Mouse (Mus musculus): Measurements from ENCODE around the gene Alcam. TPM values are rescaled to one million over a fixed set of nuclear protein-coding genes. Genes with fewer than 3 reads are reported as not detected.

The Alcam gene
- polyA plus RNA-seq, 1 experiment from 2014 or later = 32.8 TPM

DNA sequence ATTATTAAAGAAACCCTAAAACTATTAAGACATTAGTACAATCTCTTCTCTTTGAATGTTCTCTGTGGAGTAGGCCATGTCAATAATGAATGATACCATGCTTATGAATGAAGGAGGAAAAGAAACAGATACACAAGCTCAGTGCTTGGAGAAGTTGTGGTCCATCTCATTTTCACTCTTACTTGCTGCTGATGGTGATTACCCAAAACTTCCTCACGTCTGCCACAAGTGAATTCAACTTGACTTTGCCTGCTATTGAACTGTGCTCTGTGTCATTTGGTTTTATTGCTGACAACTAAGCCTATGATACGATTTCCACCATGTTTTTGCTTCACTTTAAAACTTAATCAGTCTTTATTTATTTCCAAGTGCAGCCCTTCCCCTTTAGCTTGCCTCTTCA is 22.3 kb downstream of the Alcam start:
- Histone ChIP-seq H3K27me3 (replicated peaks; ENCODE audit: control insufficient read depth, insufficient read depth, low read length) (no peaks in the 10 kb centered on the region), H3K36me3 (ENCODE audit: control insufficient read depth, insufficient read depth, low read length) (no peaks in the 10 kb centered on the region), H3K9ac (ENCODE audit: low read depth, low read length) (no peak overlapping the region), H3K4me1 (replicated peaks; ENCODE audit: control insufficient read depth, insufficient read depth, low read length) (no peaks in the 10 kb centered on the region; the same call in 1 of the 2 replicates), H3K27ac (ENCODE audit: low read depth, low read length) (no peak overlapping the region), H3K4me2 (no peak overlapping the region), H3K9me3 (ENCODE audit: control insufficient read depth, low read length) (no peaks in the 10 kb centered on the region), H3K4me3 (ENCODE audit: low read depth, low read length) (no peak overlapping the region)
- ATAC-seq (replicated peaks; ENCODE audit: low FRiP score) (no peak), DNase-seq (ENCODE audit: low spot score) (no peak)
- WGBS = 74% methylated on average over 2 of the region's 2 CpGs

DNA sequence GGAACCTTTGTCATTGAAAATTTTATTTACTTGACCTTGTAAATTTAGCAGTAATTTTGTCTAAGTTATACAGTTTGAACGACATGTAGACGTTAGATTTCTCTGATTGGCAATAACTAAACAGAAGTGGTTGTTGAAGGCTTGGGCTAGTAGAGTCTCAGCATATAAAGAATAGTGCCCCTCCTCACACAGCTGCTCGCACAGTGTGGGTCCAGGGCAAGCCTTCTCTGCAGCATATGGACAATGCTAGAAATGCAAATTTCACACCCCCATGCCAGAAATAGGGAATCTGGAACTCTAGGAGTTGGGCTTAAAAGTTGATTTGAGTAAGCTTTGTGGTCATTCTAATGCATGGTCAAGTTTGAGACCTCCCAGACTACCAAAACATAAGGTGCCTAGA is 23.8 kb downstream of the Alcam start:
- Histone ChIP-seq H3K36me3 (ENCODE audit: control insufficient read depth, insufficient read depth, low read length) (no peaks in the 10 kb centered on the region), H3K4me3 (ENCODE audit: low read depth, low read length) (no peak overlapping the region), H3K27ac (ENCODE audit: low read depth, low read length) (no peak overlapping the region), H3K4me1 (replicated peaks; ENCODE audit: control insufficient read depth, insufficient read depth, low read length) (no peaks in the 10 kb centered on the region; the same call in 1 of the 2 replicates), H3K27me3 (replicated peaks; ENCODE audit: control insufficient read depth, insufficient read depth, low read length) (no peaks in the 10 kb centered on the region), H3K9me3 (ENCODE audit: control insufficient read depth, low read length) (no peaks in the 10 kb centered on the region), H3K4me2 (no peak overlapping the region), H3K9ac (ENCODE audit: low read depth, low read length) (no peak overlapping the region)
- 82% methylated on average over 3 of the region's 3 CpGs for WGBS
- DNase-seq (ENCODE audit: low spot score) (no peak), ATAC-seq (replicated peaks; ENCODE audit: low FRiP score) (no peak)

GRCm38 (mm10) chr16:52429661-52430060 is 24.2 kb downstream of the Alcam start:
- no peak overlapping the region for H3K9ac ChIP-seq (ENCODE audit: low read depth, low read length)
- H3K4me1 ChIP-seq (replicated peaks; ENCODE audit: control insufficient read depth, insufficient read depth, low read length) = no peaks in the 10 kb centered on the region; the same call in 1 of the 2 replicates
- no peaks in the 10 kb centered on the region for H3K9me3 ChIP-seq (ENCODE audit: control insufficient read depth, low read length)
- no peak overlapping the region for H3K27ac ChIP-seq (ENCODE audit: low read depth, low read length)
- no peak overlapping the region for H3K4me3 ChIP-seq (ENCODE audit: low read depth, low read length)
- no peak overlapping the region for H3K4me2 ChIP-seq
- H3K27me3 ChIP-seq (replicated peaks; ENCODE audit: control insufficient read depth, insufficient read depth, low read length) = no peaks in the 10 kb centered on the region
- DNase-seq (ENCODE audit: low spot score) (no peak), ATAC-seq (replicated peaks; ENCODE audit: low FRiP score) (no peak)
- no peaks in the 10 kb centered on the region for H3K36me3 ChIP-seq (ENCODE audit: control insufficient read depth, insufficient read depth, low read length)

DNA sequence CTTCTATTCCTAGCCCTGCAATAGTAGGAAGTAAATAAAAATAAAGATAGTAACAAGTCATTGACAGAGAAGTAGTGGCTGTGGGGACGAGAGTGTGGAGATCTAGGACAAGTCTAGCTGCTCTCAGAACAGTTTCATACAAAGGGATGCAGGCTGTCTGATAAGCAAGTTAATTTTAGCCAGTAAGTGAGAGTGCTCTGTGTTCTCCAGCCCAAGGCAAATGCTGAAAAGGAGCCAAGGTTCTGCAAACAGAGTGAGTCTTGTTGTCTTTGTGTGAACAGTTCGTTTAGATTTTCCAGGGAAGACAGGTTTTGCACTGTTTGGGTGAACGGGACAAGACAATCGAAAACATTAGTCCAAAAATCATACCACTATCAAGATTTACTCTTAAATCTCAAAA is 25.4 kb downstream of the Alcam start:
- Histone ChIP-seq H3K9ac (ENCODE audit: low read depth, low read length) (no peak overlapping the region), H3K27ac (ENCODE audit: low read depth, low read length) (no peak overlapping the region), H3K4me1 (replicated peaks; ENCODE audit: control insufficient read depth, insufficient read depth, low read length) (no peaks in the 10 kb centered on the region; the same call in 1 of the 2 replicates), H3K27me3 (replicated peaks; ENCODE audit: control insufficient read depth, insufficient read depth, low read length) (no peaks in the 10 kb centered on the region), H3K36me3 (ENCODE audit: control insufficient read depth, insufficient read depth, low read length) (no peaks in the 10 kb centered on the region), H3K4me2 (no peak overlapping the region), H3K4me3 (ENCODE audit: low read depth, low read length) (no peak overlapping the region), H3K9me3 (ENCODE audit: control insufficient read depth, low read length) (no peaks in the 10 kb centered on the region)
- WGBS = 69% methylated on average over 4 of the region's 4 CpGs
- no peak for DNase-seq (ENCODE audit: low spot score)
- ATAC-seq (replicated peaks; ENCODE audit: low FRiP score) = no peak

- Histone ChIP-seq H3K4me1 (replicated peaks; ENCODE audit: control insufficient read depth, insufficient read depth, low read length) (no peaks in the 10 kb centered on the region), H3K27ac (ENCODE audit: low read depth, low read length) (no peak overlapping the region), H3K36me3 (ENCODE audit: control insufficient read depth, insufficient read depth, low read length) (no peaks in the 10 kb centered on the region), H3K27me3 (replicated peaks; ENCODE audit: control insufficient read depth, insufficient read depth, low read length) (no peaks in the 10 kb centered on the region), H3K4me3 (ENCODE audit: low read depth, low read length) (no peak overlapping the region), H3K9ac (ENCODE audit: low read depth, low read length) (no peak overlapping the region), H3K9me3 (ENCODE audit: control insufficient read depth, low read length) (no peaks in the 10 kb centered on the region), H3K4me2 (no peak overlapping the region)
- DNase-seq (ENCODE audit: low spot score) (no peak), ATAC-seq (replicated peaks; ENCODE audit: low FRiP score) (no peak; the same call in 1 of the 2 replicates)
- WGBS = 66% methylated on average over 5 of the region's 5 CpGs
These were observed 35.2 kb downstream of the Alcam start for GRCm38 (mm10) chr16:52418568-52419158.

DNA sequence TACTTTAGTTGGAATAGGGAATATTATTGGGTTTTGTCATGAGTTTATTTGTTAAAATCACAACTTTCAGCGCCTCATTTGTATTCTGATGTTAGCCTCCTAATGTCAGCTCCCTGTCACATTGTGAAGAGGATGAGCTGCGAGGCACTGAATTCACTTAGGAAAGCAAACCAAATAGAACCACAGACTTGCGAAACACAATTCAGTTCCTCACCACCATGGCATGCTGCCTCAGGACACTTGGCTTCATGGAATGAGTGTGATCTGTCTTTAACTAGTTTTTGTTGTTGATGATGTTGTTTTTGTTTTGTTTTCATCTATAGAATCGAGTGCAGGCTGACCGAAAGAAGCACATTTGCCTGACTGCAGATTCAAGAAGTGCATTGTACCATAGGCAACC is 35.9 kb downstream of the Alcam start:
- no peak overlapping the region for H3K27ac ChIP-seq (ENCODE audit: low read depth, low read length)
- no peak overlapping the region for H3K4me3 ChIP-seq (ENCODE audit: low read depth, low read length)
- H3K27me3 ChIP-seq (replicated peaks; ENCODE audit: control insufficient read depth, insufficient read depth, low read length) = no peaks in the 10 kb centered on the region
- ATAC-seq (replicated peaks; ENCODE audit: low FRiP score) (no peak), DNase-seq (ENCODE audit: low spot score) (no peak)
- no peaks in the 10 kb centered on the region for H3K4me1 ChIP-seq (replicated peaks; ENCODE audit: control insufficient read depth, insufficient read depth, low read length)
- H3K36me3 ChIP-seq (ENCODE audit: control insufficient read depth, insufficient read depth, low read length) = no peaks in the 10 kb centered on the region
- H3K9ac ChIP-seq (ENCODE audit: low read depth, low read length) = no peak overlapping the region
- no peak overlapping the region for H3K4me2 ChIP-seq
- no peaks in the 10 kb centered on the region for H3K9me3 ChIP-seq (ENCODE audit: control insufficient read depth, low read length)
- 69% methylated on average over 5 of the region's 5 CpGs for WGBS

DNA sequence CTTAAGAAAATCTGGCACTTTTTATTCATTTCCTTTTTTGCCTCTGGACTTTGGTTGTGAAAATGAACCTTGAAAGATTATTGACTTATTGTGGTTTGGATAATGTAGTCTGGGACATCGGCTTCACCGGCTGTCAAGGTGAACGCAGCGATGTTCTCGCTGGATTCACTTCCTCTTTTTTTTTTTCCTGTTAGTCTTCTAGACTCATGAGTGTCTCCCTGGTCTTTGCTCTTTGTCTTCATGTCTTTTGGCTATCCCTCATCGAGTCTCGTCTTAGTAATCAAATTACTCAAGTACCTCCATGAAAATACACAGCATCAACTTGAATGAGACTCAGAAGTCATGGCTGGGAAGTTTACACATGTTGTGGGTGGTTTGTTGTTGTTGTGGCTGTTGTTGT is 36.7 kb downstream of the Alcam start:
- H3K4me2 ChIP-seq = no peak overlapping the region
- H3K36me3 ChIP-seq (ENCODE audit: control insufficient read depth, insufficient read depth, low read length) = no peaks in the 10 kb centered on the region
- no peaks in the 10 kb centered on the region for H3K4me1 ChIP-seq (replicated peaks; ENCODE audit: control insufficient read depth, insufficient read depth, low read length)
- H3K9ac ChIP-seq (ENCODE audit: low read depth, low read length) = no peak overlapping the region
- no peak overlapping the region for H3K4me3 ChIP-seq (ENCODE audit: low read depth, low read length)
- no peaks in the 10 kb centered on the region for H3K27me3 ChIP-seq (replicated peaks; ENCODE audit: control insufficient read depth, insufficient read depth, low read length)
- DNase-seq (ENCODE audit: low spot score) (no peak), ATAC-seq (replicated peaks; ENCODE audit: low FRiP score) (no peak)
- H3K9me3 ChIP-seq (ENCODE audit: control insufficient read depth, low read length) = no peaks in the 10 kb centered on the region
- no peak overlapping the region for H3K27ac ChIP-seq (ENCODE audit: low read depth, low read length)
- WGBS = 61% methylated on average over 7 of the region's 7 CpGs

- H3K9ac ChIP-seq (ENCODE audit: low read depth, low read length) = no peak overlapping the region
- no peak overlapping the region for H3K4me2 ChIP-seq
- H3K36me3 ChIP-seq (ENCODE audit: control insufficient read depth, insufficient read depth, low read length) = no peaks in the 10 kb centered on the region
These were observed 40.2 kb downstream of the Alcam start for GRCm38 (mm10) chr16:52413714-52414113.

GRCm38 (mm10) chr16:52406072-52406471 is 47.8 kb downstream of the Alcam start:
- 85% methylated on average over 3 of the region's 3 CpGs for WGBS
- DNase-seq (ENCODE audit: low spot score) (no peak), ATAC-seq (replicated peaks; ENCODE audit: low FRiP score) (no peak)
- no peaks in the 10 kb centered on the region for H3K36me3 ChIP-seq (ENCODE audit: control insufficient read depth, insufficient read depth, low read length)
- H3K27me3 ChIP-seq (replicated peaks; ENCODE audit: control insufficient read depth, insufficient read depth, low read length) = no peaks in the 10 kb centered on the region
- H3K4me1 ChIP-seq (replicated peaks; ENCODE audit: control insufficient read depth, insufficient read depth, low read length) = no peaks in the 10 kb centered on the region
- no peak overlapping the region for H3K9ac ChIP-seq (ENCODE audit: low read depth, low read length)
- H3K9me3 ChIP-seq (ENCODE audit: control insufficient read depth, low read length) = no peaks in the 10 kb centered on the region
- H3K27ac ChIP-seq (ENCODE audit: low read depth, low read length) = no peak overlapping the region
- no peak overlapping the region for H3K4me3 ChIP-seq (ENCODE audit: low read depth, low read length)
- H3K4me2 ChIP-seq = no peak overlapping the region

More at GRCm38 (mm10) chr16:52413714-52414113, 40.2 kb downstream of the Alcam start:
- Histone ChIP-seq H3K27ac (ENCODE audit: low read depth, low read length) (no peak overlapping the region), H3K4me3 (ENCODE audit: low read depth, low read length) (no peak overlapping the region), H3K9me3 (ENCODE audit: control insufficient read depth, low read length) (no peaks in the 10 kb centered on the region), H3K4me1 (replicated peaks; ENCODE audit: control insufficient read depth, insufficient read depth, low read length) (no peaks in the 10 kb centered on the region), H3K27me3 (replicated peaks; ENCODE audit: control insufficient read depth, insufficient read depth, low read length) (no peaks in the 10 kb centered on the region)
- 76% methylated on average over 3 of the region's 3 CpGs for WGBS
- ATAC-seq (replicated peaks; ENCODE audit: low FRiP score) = no peak
- no peak for DNase-seq (ENCODE audit: low spot score)
